Mouse (Mus musculus) kidney, postnatal 0 days (tissue): ENCODE results near the gene Btbd10. TPM values are rescaled to one million over a fixed set of nuclear protein-coding genes. Genes with fewer than 3 reads are reported as not detected.

ENCODE experiments used
- ATAC-seq: fragments of 200-750 bp; cut with Nextera tagmentation; replicated peaks from 2 replicates; pipeline ENCODE4 v1.8.0; 2017; ENCODE audit warnings: low read depth, moderate number of reproducible peaks, moderate TSS enrichment, moderate library complexity; ENCODE audit not compliant: low FRiP score
- DNase-seq: peaks from one replicate; pipeline ENCODE4 v3.0.0-alpha.2; 2016; ENCODE audit warnings: low spot score
- H3K27ac ChIP-seq: fragments of 300-500 bp; sonication (generic); 2 replicates; pipeline ENCODE4 v1.5.1; 2014; ENCODE audit warnings: mild to moderate bottlenecking
- H3K27me3 ChIP-seq: fragments of 300-500 bp; sonication (generic); 2 replicates; pipeline ENCODE4 v1.6.1; 2014; ENCODE audit warnings: low read length, mixed read lengths; ENCODE audit not compliant: insufficient read depth
- H3K36me3 ChIP-seq: fragments of 300-500 bp; sonication (generic); 2 replicates; pipeline ENCODE4 v1.6.1; 2014; ENCODE audit warnings: low read length, mixed read lengths; ENCODE audit not compliant: insufficient read depth
- H3K4me1 ChIP-seq: fragments of 300-500 bp; sonication (generic); replicated peaks from 2 replicates; pipeline ENCODE4 v1.6.1; 2014; ENCODE audit warnings: antibody characterized with exemption, low read length, mixed read lengths; ENCODE audit not compliant: insufficient read depth
- H3K4me2 ChIP-seq: fragments of 300-500 bp; sonication (generic); 2 replicates; pipeline ENCODE4 v1.6.1; 2014; ENCODE audit warnings: mild to moderate bottlenecking, low read length, moderate library complexity, mixed read lengths
- H3K4me3 ChIP-seq: fragments of 300-500 bp; sonication (generic); replicated peaks from 2 replicates; pipeline ENCODE4 v1.5.1; 2014; ENCODE audit warnings: low read depth, low read length
- H3K9ac ChIP-seq: fragments of 300-500 bp; sonication (generic); 2 replicates; pipeline ENCODE4 v1.6.1; 2014; ENCODE audit warnings: low read depth, low read length
- H3K9me3 ChIP-seq: fragments of 300-500 bp; sonication (generic); replicated peaks from 2 replicates; pipeline ENCODE4 v1.6.1; 2016; ENCODE audit warnings: low read length, inconsistent platforms, mixed read lengths
- CTCF ChIP-seq: IDR thresholded peaks from 2 replicates; pipeline ENCODE4 v1.5.1; 2016; ENCODE audit warnings: antibody characterized with exemption, low read depth, mild to moderate bottlenecking, moderate library complexity
- WGBS: fragments of 180-500 bp; shearing (Covaris S2); extraction: QIAGEN DNeasy Blood & Tissue Kit; methylation state at CpG from one replicate; pipeline ENCODE4 v1.1.7; 2014; 5-methylcytosine and 5-hydroxymethylcytosine counted together
- polyA plus RNA-seq: library from polyadenylated mRNA; unstranded; fragments of >200 nt; fragmentation: Nextera tagmentation; extraction: Ambion mirVana; gene quantifications from 2 replicates; pipeline ENCODE4 v1.2.1, GENCODE M21; 2015

Btbd10 gene
- polyA plus RNA-seq, 1 experiment from 2014 or later, result 20.2 TPM

GRCm38 (mm10) chr7:113388470-113388869, 19.3 kb upstream of the Btbd10 start, which contains the start of gene Pth:
Gene Pth, minus strand, starts transcription at chr7:113388570.
- H3K4me1 ChIP-seq, result no peaks in the 10 kb centered on the region
- ATAC-seq, result no peak
- no peak within 1 kb of the TSS for H3K4me3 ChIP-seq
- no peak within 1 kb of the TSS for H3K4me2 ChIP-seq
- no peak for DNase-seq
- TF ChIP-seq CTCF, result no peak
- H3K9me3 ChIP-seq, result no peaks in the 10 kb centered on the region
- no peak within 1 kb of the TSS for H3K9ac ChIP-seq
- no peaks in the 10 kb centered on the region for H3K27me3 ChIP-seq
- 88% methylated on average over 2 of the region's 2 CpGs for WGBS
- H3K27ac ChIP-seq, result no peak within 1 kb of the TSS
- H3K36me3 ChIP-seq, result no peaks in the 10 kb centered on the region

DNA sequence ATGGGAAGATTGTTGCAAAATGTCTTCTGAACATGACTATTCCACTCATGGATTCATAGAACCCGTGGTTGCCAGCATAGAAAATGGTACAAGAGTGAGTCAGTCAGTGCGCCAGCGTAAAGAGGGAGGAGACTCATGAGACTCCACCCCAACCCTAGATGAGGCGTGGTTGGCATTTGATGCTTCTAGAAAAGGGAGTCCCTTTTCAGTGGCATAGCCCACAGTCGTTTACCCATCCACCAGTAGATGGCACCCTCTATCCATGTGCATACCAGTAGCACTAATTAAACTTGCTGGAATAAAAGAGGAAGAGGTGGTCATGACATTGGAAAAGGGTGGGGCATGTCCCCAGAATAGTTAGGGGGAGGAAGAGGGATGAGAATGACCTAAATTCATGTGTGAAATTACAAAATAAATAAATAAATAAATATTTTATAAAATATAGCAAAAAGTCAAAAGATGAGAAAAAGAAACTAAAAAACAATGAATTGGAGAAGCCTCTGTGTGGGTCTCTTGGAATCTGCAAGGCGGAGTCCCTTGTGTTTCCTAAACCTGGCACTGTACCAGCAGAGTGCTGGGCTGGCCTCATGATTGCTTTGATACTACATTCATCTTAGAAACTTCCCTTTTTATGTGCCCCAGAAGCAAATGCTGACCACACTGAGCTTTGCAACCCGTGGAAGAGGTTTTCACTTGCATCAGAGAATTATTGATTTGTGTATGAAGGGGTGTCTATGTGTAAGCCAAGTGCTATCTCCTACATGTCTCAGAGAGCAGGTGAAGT, 8.9 kb upstream of the Btbd10 start:
- no peaks in the 10 kb centered on the region for H3K9me3 ChIP-seq
- H3K27ac ChIP-seq, result no peak overlapping the region
- DNase-seq (peak; percentile 94), ATAC-seq (peak; percentile 92)
- H3K9ac ChIP-seq, result no peak overlapping the region
- H3K36me3 ChIP-seq, result no peaks in the 10 kb centered on the region
- no peaks in the 10 kb centered on the region for H3K27me3 ChIP-seq
- 24% methylated on average over 7 of the region's 7 CpGs for WGBS
- H3K4me2 ChIP-seq, result no peak overlapping the region
- no peaks in the 10 kb centered on the region for H3K4me1 ChIP-seq
- TF ChIP-seq CTCF, result peak; percentile 95
- no peak overlapping the region for H3K4me3 ChIP-seq

DNA sequence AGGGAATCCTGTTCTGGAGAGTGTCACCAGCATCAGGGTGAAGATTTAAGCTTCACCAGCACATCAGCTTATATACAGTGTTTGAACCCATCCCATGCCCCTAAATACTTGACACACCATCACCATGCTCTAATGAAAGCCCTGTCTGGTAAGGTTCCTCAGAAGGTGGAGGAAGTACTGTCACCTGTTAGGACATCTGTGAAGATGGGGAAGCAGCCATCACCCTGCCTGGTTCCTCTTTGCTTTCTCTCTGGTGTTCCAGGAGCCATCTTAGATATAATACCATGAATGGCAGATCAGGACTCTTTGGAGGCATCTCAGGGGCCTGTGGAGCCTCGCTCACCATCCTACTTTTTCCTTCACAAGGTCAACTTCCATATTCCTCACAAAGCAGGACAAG, 3.5 kb upstream of the Btbd10 start:
- H3K9me3 ChIP-seq, result no peaks in the 10 kb centered on the region
- H3K4me1 ChIP-seq, result no peaks in the 10 kb centered on the region
- no peak overlapping the region for H3K4me2 ChIP-seq
- no peak overlapping the region for H3K4me3 ChIP-seq
- no peak overlapping the region for H3K9ac ChIP-seq
- H3K27ac ChIP-seq, result no peak overlapping the region
- no peak for DNase-seq
- no peaks in the 10 kb centered on the region for H3K27me3 ChIP-seq
- no peaks in the 10 kb centered on the region for H3K36me3 ChIP-seq
- WGBS, result 79% methylated on average over 1 of the region's 1 CpGs
- no peak for ATAC-seq
- no peak for TF ChIP-seq CTCF

- Histone ChIP-seq H3K9me3 (no peaks in the 10 kb centered on the region), H3K27me3 (no peaks in the 10 kb centered on the region), H3K4me1 (no peaks in the 10 kb centered on the region), H3K4me3 (peak overlapping the region; percentile 89), H3K9ac (peak overlapping the region; percentile 72), H3K4me2 (peak overlapping the region; percentile 86), H3K36me3 (no peaks in the 10 kb centered on the region), H3K27ac (peak overlapping the region; percentile 85)
- under 1% methylated on average over 44 of the region's 44 CpGs for WGBS
- DNase-seq (peak; percentile 79), ATAC-seq (peak; percentile 69)
- peak; percentile 64 for TF ChIP-seq CTCF
Measured at GRCm38 (mm10) chr7:113369620-113370340, 588 bp upstream of the Btbd10 start.

- TF ChIP-seq CTCF, result no peak
- no peak for ATAC-seq
- WGBS, result 81% methylated on average over 4 of the region's 4 CpGs
Measured at GRCm38 (mm10) chr7:113367440-113367839, 1.8 kb downstream of the Btbd10 start.

DNA sequence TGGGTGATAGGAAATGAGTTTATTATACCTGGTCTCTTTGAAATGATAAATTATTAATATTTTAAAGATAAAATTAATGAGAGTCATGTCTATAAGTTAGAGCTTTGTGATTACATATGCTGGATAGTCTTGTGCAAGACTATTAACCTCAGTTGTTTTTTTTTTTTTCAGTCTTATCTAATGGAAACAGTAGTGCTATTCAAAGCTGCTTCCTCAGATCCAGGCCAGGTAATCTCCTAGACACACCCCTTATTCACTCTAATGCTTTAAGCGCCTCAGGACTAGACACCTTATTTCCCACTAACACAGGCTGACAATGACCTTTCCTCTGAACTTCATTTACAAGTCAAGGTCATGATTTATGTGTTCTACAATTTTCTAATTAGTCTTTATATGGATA, 20.1 kb downstream of the Btbd10 start:
- no peak overlapping the region for H3K9ac ChIP-seq
- no peak overlapping the region for H3K27ac ChIP-seq
- DNase-seq (no peak), ATAC-seq (no peak)
- H3K4me2 ChIP-seq, result no peak overlapping the region
- no peaks in the 10 kb centered on the region for H3K36me3 ChIP-seq
- no peak for TF ChIP-seq CTCF
- H3K4me1 ChIP-seq, result no peaks in the 10 kb centered on the region
- H3K27me3 ChIP-seq, result no peaks in the 10 kb centered on the region
- H3K4me3 ChIP-seq, result no peak overlapping the region
- 89% methylated on average over 1 of the region's 1 CpGs for WGBS
- H3K9me3 ChIP-seq, result no peaks in the 10 kb centered on the region

More at GRCm38 (mm10) chr7:113367440-113367839, 1.8 kb downstream of the Btbd10 start:
- Histone ChIP-seq H3K4me3 (no peak overlapping the region), H3K4me1 (no peaks in the 10 kb centered on the region), H3K9ac (no peak overlapping the region), H3K27me3 (no peaks in the 10 kb centered on the region), H3K36me3 (no peaks in the 10 kb centered on the region), H3K4me2 (no peak overlapping the region), H3K27ac (no peak overlapping the region), H3K9me3 (no peaks in the 10 kb centered on the region)
- DNase-seq, result no peak
